Mouse (Mus musculus): ENCODE measurements around the gene Susd1. TPM values are rescaled to one million over a fixed set of nuclear protein-coding genes. Genes with fewer than 3 reads are reported as not detected.

The Susd1 gene
- polyA plus RNA-seq, 1 experiment from 2014 or later, result 6.3 TPM

DNA sequence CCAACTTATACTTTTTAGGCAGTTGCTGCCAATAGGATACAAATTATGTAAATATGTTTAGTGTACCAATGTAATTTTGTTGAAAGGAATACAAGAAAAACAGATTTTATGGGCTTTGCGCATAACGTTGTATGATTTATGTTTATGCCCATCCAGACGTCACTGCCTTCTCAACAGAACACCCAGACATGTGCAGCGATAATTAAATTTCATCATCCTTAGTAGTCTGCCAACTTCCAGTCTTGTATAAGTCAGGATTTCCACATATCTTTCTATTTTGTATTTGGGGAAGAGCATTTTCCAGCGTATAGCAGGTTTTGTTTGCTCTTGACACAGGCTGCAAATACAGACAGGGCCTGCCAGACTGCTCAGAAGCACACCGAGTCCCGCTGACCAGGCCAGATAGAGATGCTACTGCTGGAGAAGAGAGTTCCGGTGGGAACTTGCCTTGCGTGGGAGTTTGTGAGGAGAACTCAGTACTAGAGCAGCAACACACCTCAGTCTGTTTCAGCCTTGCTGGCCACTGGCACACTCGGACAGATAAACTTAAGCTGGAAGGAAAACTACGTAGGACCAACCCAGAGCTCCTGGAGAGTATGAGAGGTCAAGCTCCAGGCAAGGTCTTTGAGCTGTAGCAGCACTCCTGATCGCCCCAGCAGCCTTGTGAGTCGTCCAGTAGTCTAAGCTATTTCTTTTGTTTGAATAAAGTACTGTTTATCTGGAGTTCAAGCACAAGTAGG is 21.0 kb upstream of the Susd1 start:
- 70% methylated on average over 13 of the region's 13 CpGs for WGBS
- Histone ChIP-seq H3K9ac (ENCODE audit: low read depth, low read length) (no peak overlapping the region), H3K4me3 (replicated peaks; ENCODE audit: low read depth, low read length) (no peak overlapping the region), H3K9me3 (replicated peaks; ENCODE audit: low read length) (no peaks in the 10 kb centered on the region), H3K4me2 (ENCODE audit: low read length) (no peak overlapping the region), H3K27me3 (ENCODE audit: insufficient read depth, low read length) (no peaks in the 10 kb centered on the region), H3K27ac (no peak overlapping the region), H3K4me1 (replicated peaks; ENCODE audit: insufficient read depth, low read length) (no peaks in the 10 kb centered on the region), H3K36me3 (ENCODE audit: insufficient read depth, low read length) (no peaks in the 10 kb centered on the region)
- no peak for ATAC-seq (replicated peaks; ENCODE audit: low FRiP score, low read depth)
- DNase-seq (ENCODE audit: low spot score), result no peak
- TF ChIP-seq CTCF (IDR thresholded peaks at IDR 0.05; ENCODE audit: low read depth), result no peak

DNA sequence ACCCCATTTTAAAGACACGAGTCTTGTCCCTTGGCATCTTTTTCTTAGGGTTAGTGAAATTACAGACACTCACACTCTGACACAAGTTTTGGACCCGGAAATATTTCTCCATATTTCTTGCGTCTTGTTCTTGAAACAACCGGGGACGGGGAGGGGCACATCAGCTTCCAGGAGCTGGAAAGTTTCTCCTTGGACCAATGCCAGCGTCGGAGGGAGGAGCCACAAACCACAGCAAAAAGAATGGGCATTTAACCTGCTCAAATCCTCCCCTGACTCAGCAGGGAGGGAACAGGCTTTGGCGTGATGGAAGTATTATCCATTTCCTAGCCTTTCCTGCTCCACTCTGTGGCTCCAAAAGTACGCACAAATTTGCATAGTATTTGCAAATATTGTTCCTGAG is 19.5 kb upstream of the Susd1 start:
- no peaks in the 10 kb centered on the region for H3K36me3 ChIP-seq (ENCODE audit: insufficient read depth, low read length)
- 35% methylated on average over 9 of the region's 9 CpGs for WGBS
- H3K27ac ChIP-seq, result no peak overlapping the region
- H3K27me3 ChIP-seq (ENCODE audit: insufficient read depth, low read length), result no peaks in the 10 kb centered on the region
- TF ChIP-seq CTCF (IDR thresholded peaks at IDR 0.05; ENCODE audit: low read depth), result no peak
- no peak overlapping the region for H3K9ac ChIP-seq (ENCODE audit: low read depth, low read length)
- H3K9me3 ChIP-seq (replicated peaks; ENCODE audit: low read length), result no peaks in the 10 kb centered on the region
- no peak overlapping the region for H3K4me3 ChIP-seq (replicated peaks; ENCODE audit: low read depth, low read length)
- no peak overlapping the region for H3K4me2 ChIP-seq (ENCODE audit: low read length)
- DNase-seq (ENCODE audit: low spot score) (no peak), ATAC-seq (replicated peaks; ENCODE audit: low FRiP score, low read depth) (no peak)
- H3K4me1 ChIP-seq (replicated peaks; ENCODE audit: insufficient read depth, low read length), result no peaks in the 10 kb centered on the region

DNA sequence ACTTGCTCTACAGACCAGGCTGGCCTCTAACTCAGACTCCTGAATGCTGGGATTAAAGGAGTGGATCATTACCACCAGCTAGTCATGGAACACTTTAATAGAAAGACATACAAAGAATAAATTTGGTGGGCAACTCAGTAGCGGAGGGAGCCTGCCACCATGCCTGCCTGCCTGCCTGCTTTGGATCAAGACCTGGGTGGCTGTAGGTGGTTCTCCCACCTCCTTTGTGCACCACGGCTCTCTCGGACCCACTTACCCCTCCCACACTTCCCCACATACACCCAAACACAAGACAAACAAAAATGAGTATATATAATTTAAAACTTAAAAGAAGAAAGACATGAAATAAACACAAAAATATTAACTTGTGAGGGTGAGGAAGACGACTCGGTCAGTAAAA is 18.7 kb upstream of the Susd1 start:
- Histone ChIP-seq H3K4me2 (ENCODE audit: low read length) (no peak overlapping the region), H3K9ac (ENCODE audit: low read depth, low read length) (no peak overlapping the region), H3K4me1 (replicated peaks; ENCODE audit: insufficient read depth, low read length) (no peaks in the 10 kb centered on the region), H3K27ac (no peak overlapping the region), H3K4me3 (replicated peaks; ENCODE audit: low read depth, low read length) (no peak overlapping the region), H3K27me3 (ENCODE audit: insufficient read depth, low read length) (no peaks in the 10 kb centered on the region), H3K9me3 (replicated peaks; ENCODE audit: low read length) (no peaks in the 10 kb centered on the region), H3K36me3 (ENCODE audit: insufficient read depth, low read length) (no peaks in the 10 kb centered on the region)
- no peak for TF ChIP-seq CTCF (IDR thresholded peaks at IDR 0.05; ENCODE audit: low read depth)
- DNase-seq (ENCODE audit: low spot score) (no peak), ATAC-seq (replicated peaks; ENCODE audit: low FRiP score, low read depth) (no peak)
- 87% methylated on average over 5 of the region's 5 CpGs for WGBS

DNA sequence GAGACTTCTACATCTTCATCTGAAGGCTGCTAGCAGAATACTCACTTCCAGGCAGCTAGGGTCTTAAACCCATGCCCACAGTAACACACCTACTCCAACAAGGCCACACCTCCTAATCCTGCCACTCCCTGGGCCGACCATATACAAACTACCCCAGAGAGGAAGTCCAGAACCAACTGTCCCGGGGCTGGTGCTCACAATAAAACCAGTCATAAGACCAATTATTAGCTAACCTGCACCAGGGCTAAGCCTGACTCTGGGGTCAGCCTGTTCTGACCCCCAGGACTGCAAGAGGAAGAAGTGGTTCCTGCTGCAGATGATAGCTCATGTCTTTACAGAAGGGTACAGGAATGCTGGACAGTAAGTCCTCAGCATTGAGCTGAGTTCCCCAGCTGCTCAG is 17.0 kb upstream of the Susd1 start:
- no peaks in the 10 kb centered on the region for H3K4me1 ChIP-seq (replicated peaks; ENCODE audit: insufficient read depth, low read length)
- WGBS, result 73% methylated on average over 2 of the region's 2 CpGs
- H3K27ac ChIP-seq, result no peak overlapping the region
- DNase-seq (ENCODE audit: low spot score), result no peak
- no peak overlapping the region for H3K4me3 ChIP-seq (replicated peaks; ENCODE audit: low read depth, low read length)
- no peak for ATAC-seq (replicated peaks; ENCODE audit: low FRiP score, low read depth)
- H3K9ac ChIP-seq (ENCODE audit: low read depth, low read length), result no peak overlapping the region
- TF ChIP-seq CTCF (IDR thresholded peaks at IDR 0.05; ENCODE audit: low read depth), result no peak
- no peaks in the 10 kb centered on the region for H3K27me3 ChIP-seq (ENCODE audit: insufficient read depth, low read length)
- H3K9me3 ChIP-seq (replicated peaks; ENCODE audit: low read length), result no peaks in the 10 kb centered on the region
- H3K36me3 ChIP-seq (ENCODE audit: insufficient read depth, low read length), result no peaks in the 10 kb centered on the region
- H3K4me2 ChIP-seq (ENCODE audit: low read length), result no peak overlapping the region

DNA sequence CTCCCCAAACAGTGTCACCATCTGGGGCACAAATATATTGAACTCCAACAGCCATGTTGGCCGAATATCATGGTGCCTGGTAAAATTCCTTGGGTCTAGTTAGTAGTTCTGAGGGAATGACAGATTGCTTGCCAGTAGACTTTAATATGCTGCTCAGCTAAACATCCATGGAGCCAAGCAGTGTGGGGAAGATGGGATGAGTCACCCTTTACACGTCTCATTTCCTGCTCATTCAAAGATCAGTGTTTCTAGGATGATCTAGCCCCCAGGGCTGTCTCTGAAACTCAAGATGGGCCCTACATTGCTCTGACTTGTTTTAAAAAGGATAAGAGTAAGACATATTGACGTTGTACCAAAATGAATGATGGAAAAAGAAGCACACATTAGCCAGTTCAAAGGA is 15.6 kb upstream of the Susd1 start:
- Histone ChIP-seq H3K4me3 (replicated peaks; ENCODE audit: low read depth, low read length) (no peak overlapping the region), H3K36me3 (ENCODE audit: insufficient read depth, low read length) (no peaks in the 10 kb centered on the region), H3K9ac (ENCODE audit: low read depth, low read length) (no peak overlapping the region), H3K9me3 (replicated peaks; ENCODE audit: low read length) (no peaks in the 10 kb centered on the region), H3K27me3 (ENCODE audit: insufficient read depth, low read length) (no peaks in the 10 kb centered on the region), H3K27ac (no peak overlapping the region), H3K4me1 (replicated peaks; ENCODE audit: insufficient read depth, low read length) (no peaks in the 10 kb centered on the region), H3K4me2 (ENCODE audit: low read length) (no peak overlapping the region)
- DNase-seq (ENCODE audit: low spot score), result no peak
- ATAC-seq (replicated peaks; ENCODE audit: low FRiP score, low read depth), result no peak
- WGBS, result 60% methylated on average over 3 of the region's 3 CpGs
- no peak for TF ChIP-seq CTCF (IDR thresholded peaks at IDR 0.05; ENCODE audit: low read depth)

DNA sequence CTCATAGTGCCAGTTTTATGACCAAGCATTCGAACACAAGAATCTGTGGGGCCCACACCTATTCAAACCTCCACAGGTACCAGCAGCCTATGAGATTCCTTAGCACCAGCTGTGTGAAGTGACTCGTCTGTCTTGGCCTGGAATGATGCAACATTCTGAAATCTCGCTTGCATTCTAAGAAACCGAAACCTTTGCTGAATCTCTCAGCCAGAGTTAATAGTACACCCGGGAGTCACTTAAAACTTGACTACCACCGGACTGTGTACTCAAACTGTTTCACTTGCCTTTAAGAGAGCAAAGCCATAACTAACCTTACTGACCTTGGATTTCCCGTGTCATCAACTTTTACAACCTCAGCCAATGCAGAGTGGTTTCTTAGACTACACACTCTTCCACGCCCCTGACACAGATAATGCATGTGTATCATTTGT is 14.1 kb upstream of the Susd1 start:
- Histone ChIP-seq H3K9me3 (replicated peaks; ENCODE audit: low read length) (no peaks in the 10 kb centered on the region), H3K27me3 (ENCODE audit: insufficient read depth, low read length) (no peaks in the 10 kb centered on the region), H3K4me1 (replicated peaks; ENCODE audit: insufficient read depth, low read length) (peaks cover 4% of the 10 kb centered on the region; the same call in 1 of the 2 replicates), H3K4me3 (replicated peaks; ENCODE audit: low read depth, low read length) (no peak overlapping the region), H3K9ac (ENCODE audit: low read depth, low read length) (no peak overlapping the region), H3K27ac (peak overlapping the region; percentile 62; the same call in 1 of the 2 replicates), H3K36me3 (ENCODE audit: insufficient read depth, low read length) (no peaks in the 10 kb centered on the region), H3K4me2 (ENCODE audit: low read length) (no peak overlapping the region)
- DNase-seq (ENCODE audit: low spot score) (peak; percentile 62), ATAC-seq (replicated peaks; ENCODE audit: low FRiP score, low read depth) (peak; percentile 86)
- TF ChIP-seq CTCF (IDR thresholded peaks at IDR 0.05; ENCODE audit: low read depth), result no peak
- WGBS, result 41% methylated on average over 8 of the region's 8 CpGs
